Mouse (Mus musculus) heart, postnatal 0 days (tissue): ENCODE results near the gene Arhgef12. TPM values are rescaled to one million over a fixed set of nuclear protein-coding genes. Genes with fewer than 3 reads are reported as not detected.

Experiments used
- ATAC-seq: fragments of 200-750 bp; cut with Nextera tagmentation; 2 replicates; pipeline ENCODE4 v1.8.0; 2017; ENCODE audit warnings: low read depth, moderate number of reproducible peaks, moderate library complexity; ENCODE audit not compliant: insufficient read depth
- DNase-seq: peaks from one replicate; pipeline ENCODE4 v3.0.0-alpha.2; 2016; ENCODE audit warnings: low spot score
- H3K27ac ChIP-seq: fragments of 300-500 bp; sonication (generic); 2 replicates; pipeline ENCODE4 v1.5.1; 2014; ENCODE audit warnings: low read depth, mild to moderate bottlenecking
- H3K27me3 ChIP-seq: fragments of 300-500 bp; sonication (generic); 2 replicates; pipeline ENCODE4 v1.6.1; 2014; ENCODE audit warnings: low read length, mixed read lengths; ENCODE audit not compliant: control insufficient read depth, insufficient read depth
- H3K36me3 ChIP-seq: fragments of 300-500 bp; sonication (generic); replicated peaks from 2 replicates; pipeline ENCODE4 v1.6.1; 2014; ENCODE audit warnings: low read length, mixed read lengths; ENCODE audit not compliant: control insufficient read depth, insufficient read depth
- H3K4me1 ChIP-seq: fragments of 300-500 bp; sonication (generic); 2 replicates; pipeline ENCODE4 v1.6.1; 2014; ENCODE audit warnings: antibody characterized with exemption; ENCODE audit not compliant: control insufficient read depth, insufficient read depth
- H3K4me2 ChIP-seq: fragments of 300-500 bp; sonication (generic); 2 replicates; pipeline ENCODE4 v1.6.1; 2014; ENCODE audit warnings: low read depth, mild to moderate bottlenecking, low read length, moderate library complexity
- H3K4me3 ChIP-seq: fragments of 300-500 bp; sonication (generic); 2 replicates; pipeline ENCODE4 v1.5.1; 2014; ENCODE audit warnings: low read depth, low read length
- H3K9ac ChIP-seq: fragments of 300-500 bp; sonication (generic); replicated peaks from 2 replicates; pipeline ENCODE4 v1.6.1; 2014; ENCODE audit warnings: low read depth, low read length, mixed read lengths
- H3K9me3 ChIP-seq: fragments of 300-500 bp; sonication (generic); replicated peaks from 2 replicates; pipeline ENCODE4 v1.6.1; 2016; ENCODE audit warnings: low read length; ENCODE audit not compliant: control insufficient read depth
- CTCF ChIP-seq: IDR thresholded peaks from 2 replicates; pipeline ENCODE4 v1.5.1; 2016; ENCODE audit warnings: antibody characterized with exemption, control low read depth, low read depth
- EP300 ChIP-seq: IDR thresholded peaks from 2 replicates; pipeline ENCODE4 v1.6.1; 2016; ENCODE audit warnings: antibody characterized with exemption, low read depth
- WGBS: fragments of 180-500 bp; shearing (Covaris S2); extraction: QIAGEN DNeasy Blood & Tissue Kit; methylation state at CpG from one replicate; pipeline ENCODE4 v1.1.7; 2014; 5-methylcytosine and 5-hydroxymethylcytosine counted together
- polyA plus RNA-seq: library from polyadenylated mRNA; unstranded; fragments of >200 nt; fragmentation: Nextera tagmentation; extraction: Ambion mirVana; gene quantifications from 2 replicates; pipeline ENCODE4 v1.2.1, GENCODE M21; 2015
- total RNA-seq: library from RNA; depleted of rRNA; stranded (reverse); fragments of >200 nt; gene quantifications from 2 replicates; pipeline ENCODE4 v1.2.3, GENCODE M21; 2014; ENCODE audit warnings: low replicate concordance

The Arhgef12 gene
- total and polyA plus RNA-seq, 2 experiments from 2014 or later: 10.3 to 57.3 TPM

GRCm38 (mm10) chr9:43108721-43109120 is 1.7 kb upstream of the Arhgef12 start:
- H3K9ac ChIP-seq: no peak overlapping the region
- no peaks in the 10 kb centered on the region for H3K9me3 ChIP-seq
- no peak for DNase-seq
- 0 out of 2 replicates have a peak, but pooled peaks cover 3% of the 10 kb centered on the region for H3K4me1 ChIP-seq
- no peaks in the 10 kb centered on the region for H3K27me3 ChIP-seq
- peaks cover 9% of the 10 kb centered on the region for H3K36me3 ChIP-seq
- no peak overlapping the region for H3K4me3 ChIP-seq
- no peak overlapping the region for H3K27ac ChIP-seq
- no peak for ATAC-seq
- no peak for TF ChIP-seq EP300
- TF ChIP-seq CTCF: no peak
- H3K4me2 ChIP-seq: no peak overlapping the region
- WGBS: 77% methylated on average over 3 of the region's 3 CpGs

GRCm38 (mm10) chr9:43108081-43108480 is 1.0 kb upstream of the Arhgef12 start:
- H3K27ac ChIP-seq: peak overlapping the region; percentile 97
- DNase-seq (no peak), ATAC-seq (no peak)
- H3K9ac ChIP-seq: no peak overlapping the region
- H3K4me3 ChIP-seq: no peak overlapping the region
- H3K36me3 ChIP-seq: peaks cover 9% of the 10 kb centered on the region
- H3K9me3 ChIP-seq: no peaks in the 10 kb centered on the region
- no peak for TF ChIP-seq EP300
- TF ChIP-seq CTCF: no peak
- no peaks in the 10 kb centered on the region for H3K27me3 ChIP-seq
- H3K4me1 ChIP-seq: peaks cover 10% of the 10 kb centered on the region
- no peak overlapping the region for H3K4me2 ChIP-seq
- 74% methylated on average over 1 of the region's 1 CpGs for WGBS

DNA sequence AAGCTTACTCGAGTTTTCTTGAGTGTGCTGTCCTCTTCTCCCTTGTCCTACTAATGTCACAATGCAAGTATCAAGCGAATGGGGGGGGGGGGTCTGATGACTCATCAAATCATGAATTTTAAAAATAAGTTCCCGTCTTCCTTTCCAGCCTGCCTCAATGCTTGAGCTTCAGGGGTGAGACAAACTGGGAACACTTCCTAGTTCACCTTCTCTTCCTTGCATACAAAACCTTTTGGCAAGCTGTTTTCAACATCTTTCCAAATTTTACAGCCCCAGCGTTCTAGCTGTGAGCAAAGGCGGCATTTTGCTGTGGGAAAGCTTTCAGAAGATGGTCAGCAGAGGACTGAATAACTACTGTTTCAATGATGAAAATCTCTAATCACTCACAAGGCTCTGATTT is 516 bp upstream of the Arhgef12 start:
- peak overlapping the region; percentile 97 for H3K27ac ChIP-seq
- 0 out of 2 replicates have a peak overlapping the region, but pooled peaks have one; percentile 92 for H3K4me3 ChIP-seq
- no peaks in the 10 kb centered on the region for H3K9me3 ChIP-seq
- peak overlapping the region; percentile 82 for H3K4me2 ChIP-seq
- peaks cover 9% of the 10 kb centered on the region for H3K36me3 ChIP-seq
- DNase-seq: no peak
- no peak for ATAC-seq
- peak overlapping the region; percentile 9; the same call in 1 of the 2 replicates for H3K9ac ChIP-seq
- no peaks in the 10 kb centered on the region for H3K27me3 ChIP-seq
- TF ChIP-seq CTCF (no peak), EP300 (no peak)
- 32% methylated on average over 5 of the region's 5 CpGs for WGBS
- peaks cover 15% of the 10 kb centered on the region for H3K4me1 ChIP-seq

GRCm38 (mm10) chr9:43106426-43107186 is 433 bp downstream of the Arhgef12 start:
- Histone ChIP-seq H3K9ac (peak overlapping the region; percentile 95), H3K36me3 (peaks cover 6% of the 10 kb centered on the region), H3K27me3 (no peaks in the 10 kb centered on the region), H3K4me1 (peaks cover 24% of the 10 kb centered on the region), H3K4me2 (peak overlapping the region; percentile 82), H3K9me3 (no peaks in the 10 kb centered on the region), H3K4me3 (peak overlapping the region; percentile 92), H3K27ac (peak overlapping the region; percentile 97)
- no peak for TF ChIP-seq CTCF
- TF ChIP-seq EP300: no peak
- ATAC-seq (peak; percentile 21), DNase-seq (no peak)
- WGBS: 9% methylated on average over 22 of the region's 22 CpGs

DNA sequence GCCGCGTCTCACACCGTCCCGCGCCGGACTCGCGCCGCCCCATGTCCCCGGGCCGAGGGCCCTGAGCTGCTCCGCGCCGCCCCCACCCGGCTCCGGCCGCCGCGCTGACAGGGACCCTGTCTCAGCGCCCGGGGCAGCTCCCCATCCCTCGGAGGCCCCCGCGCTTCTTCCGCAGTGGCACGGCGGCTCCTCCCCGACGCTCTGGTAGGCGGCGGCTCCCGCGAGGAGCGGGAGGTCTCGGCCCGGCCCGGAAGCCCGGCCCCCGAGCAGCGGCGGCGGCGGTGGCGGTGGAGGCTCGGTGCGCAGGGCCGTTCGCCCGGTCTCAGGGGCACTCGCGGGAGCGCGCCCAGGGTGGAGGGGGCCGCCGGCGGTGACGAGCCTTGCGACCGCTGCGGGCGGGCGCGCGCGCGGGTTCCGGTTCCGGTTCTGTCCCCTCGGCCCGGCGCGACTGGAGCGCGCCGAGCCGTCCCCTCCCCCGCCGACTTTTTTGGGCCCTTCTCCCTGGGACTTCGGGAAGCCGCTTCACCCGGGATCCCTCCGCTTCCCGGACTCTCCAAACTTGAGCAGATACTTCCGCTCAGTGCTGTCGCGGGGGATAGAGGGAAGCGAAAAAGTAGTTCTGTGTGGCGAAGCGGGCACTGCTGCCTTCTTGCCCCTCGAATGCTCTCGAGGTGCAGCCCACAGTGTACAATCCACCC is 1.2 kb downstream of the Arhgef12 start:
- Histone ChIP-seq H3K9ac (peak overlapping the region; percentile 95), H3K9me3 (no peaks in the 10 kb centered on the region), H3K4me2 (peak overlapping the region; percentile 82), H3K27me3 (no peaks in the 10 kb centered on the region), H3K27ac (peak overlapping the region; percentile 97), H3K4me1 (peaks cover 27% of the 10 kb centered on the region), H3K4me3 (peak overlapping the region; percentile 92), H3K36me3 (no peaks in the 10 kb centered on the region)
- TF ChIP-seq CTCF (no peak), EP300 (peak; percentile 61)
- under 1% methylated on average over 59 of the region's 91 CpGs for WGBS
- ATAC-seq: peak; percentile 77
- peak; percentile 95 for DNase-seq
